Mouse (Mus musculus): ENCODE data around the gene Gm4559.
"Not testable (repeated sequence)": the region's sequence is repeated elsewhere in the genome, so short reads cannot be mapped to it uniquely, and the experiment has no call there.

DNA sequence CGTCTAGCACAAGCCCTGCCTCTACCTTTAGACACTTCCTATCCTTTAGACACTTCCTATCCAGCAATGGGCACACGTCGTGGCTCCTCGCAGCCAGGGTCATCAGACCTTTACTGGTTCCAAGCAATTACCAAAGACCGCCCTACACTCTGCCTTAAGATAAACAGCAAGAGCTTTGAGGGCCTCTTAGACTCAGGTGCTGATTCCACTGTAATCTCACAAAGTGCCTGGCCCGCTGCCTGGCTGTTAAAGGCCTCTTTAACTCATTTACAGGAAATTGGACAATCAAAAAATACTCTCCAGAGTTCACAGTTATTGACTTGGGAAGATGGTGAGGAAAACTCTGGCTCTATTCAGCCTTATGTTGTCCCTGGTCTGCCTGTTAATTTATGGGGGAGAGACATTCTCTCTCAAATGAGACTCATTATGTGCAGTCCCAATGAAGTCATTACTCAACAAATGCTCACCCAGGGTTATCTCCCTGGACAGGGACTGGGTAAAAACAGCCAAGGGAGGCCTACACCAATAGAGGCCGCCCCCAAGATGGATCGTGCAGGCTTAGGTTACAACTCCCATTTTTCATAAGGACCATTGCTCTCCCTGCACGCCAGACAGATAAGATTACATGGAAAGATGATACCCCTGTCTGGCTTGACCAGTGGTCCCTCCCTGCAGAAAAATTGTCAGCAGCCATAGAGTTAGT lies 11.9 kb upstream of the Gm4559 start:
- not testable (repeated sequence) for TF ChIP-seq POLR2A (IDR thresholded peaks at IDR 0.05; ENCODE audit: borderline replicate concordance, insufficient read depth, low read length); CTCF (IDR thresholded peaks at IDR 0.05; ENCODE audit: borderline replicate concordance, insufficient read depth, low read depth, low read length)
